Comparison of ENCODE assay signal across 8 mouse cellular contexts in the genomic region with DNA sequence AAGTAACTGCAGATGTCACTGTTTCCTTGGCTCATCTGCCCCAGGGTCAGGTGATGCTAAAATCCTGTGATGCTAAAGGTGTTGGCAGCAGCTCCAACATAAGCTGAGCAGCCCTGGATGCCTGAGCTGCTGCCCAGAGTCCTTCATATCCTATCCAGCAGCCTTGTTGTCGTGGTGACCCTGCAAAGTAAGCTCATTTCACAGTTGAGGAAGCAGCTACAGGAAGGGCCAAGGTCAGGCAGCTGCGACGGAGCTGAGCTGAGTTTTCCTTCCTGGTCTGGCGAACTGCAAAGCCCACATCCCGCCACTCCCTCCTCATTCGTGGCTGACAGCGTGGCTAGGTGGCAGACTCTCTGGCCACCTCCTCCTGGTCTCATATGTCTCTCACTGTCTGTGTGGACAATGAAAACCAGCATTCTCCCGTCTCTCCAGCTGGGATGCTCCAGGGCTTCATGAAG. TPM values are rescaled to one million over a fixed set of nuclear protein-coding genes. Genes with fewer than 3 reads are reported as not detected.
DNase-seq lines count a peak whose midpoint lies in the region; ATAC-seq lines count a peak whose summit lies in the region.

No protein-coding gene starts in this region.

- ATAC-seq in forebrain, embryonic 15.5 days (replicated peaks): peak; percentile 57
- peak; percentile 75 for ATAC-seq in megakaryocyte, adult 5-6 weeks (ENCODE audit: poor library complexity, severe bottlenecking)

- no peak overlapping the region for H3K9ac ChIP-seq in forebrain, embryonic 15.5 days (replicated peaks)

- H3K4me1 ChIP-seq in forebrain, embryonic 15.5 days: peaks cover 7% of the 10 kb centered on the region; the same call in 1 of the 2 replicates

- no peaks in the 10 kb centered on the region for H3K9me3 ChIP-seq in forebrain, embryonic 15.5 days

- H3K4me3 ChIP-seq in forebrain, embryonic 15.5 days: no peak overlapping the region

- intact Hi-C loops in heart, postnatal 36 days (cut with DNase I): loop anchor here (2.0 kb wide), 1 partner anchor 52 kb away; no protein-coding TSS in a partner anchor

- WGBS in forebrain, embryonic 15.5 days: 22% methylated on average over 8 of the region's 8 CpGs
- 4% methylated on average over 8 of the region's 8 CpGs for WGBS in large intestine, adult 2 months

- H3K27me3 ChIP-seq in forebrain, embryonic 15.5 days: no peaks in the 10 kb centered on the region
- no peaks in the 10 kb centered on the region for H3K27me3 ChIP-seq in splenic B cell, adult 2 months (ENCODE audit: control insufficient read depth, insufficient read depth, low read length, poor library complexity, severe bottlenecking)

- peak; percentile 27 for DNase-seq in testis, postnatal 14 days (ENCODE audit: low spot score)
- DNase-seq in testis, postnatal 10 days (ENCODE audit: low spot score): no peak
- DNase-seq in heart, postnatal 36 days: peak; percentile 64 to 65
- peak; percentile 39 for DNase-seq in large intestine, adult 2 months (ENCODE audit: low read depth, low spot score)
- peak; percentile 65 for DNase-seq in splenic B cell, adult 2 months (ENCODE audit: low read depth, low spot score)
- DNase-seq in thymus, postnatal 25 days: no peak

- no peak overlapping the region for H3K4me2 ChIP-seq in forebrain, embryonic 15.5 days (replicated peaks)

- H3K36me3 ChIP-seq in forebrain, embryonic 15.5 days: peaks cover 4% of the 10 kb centered on the region; the same call in 1 of the 2 replicates
- no peaks in the 10 kb centered on the region for H3K36me3 ChIP-seq in splenic B cell, adult 2 months (ENCODE audit: control insufficient read depth, insufficient read depth, low read length, poor library complexity, severe bottlenecking)

- no peak overlapping the region for H3K27ac ChIP-seq in forebrain, embryonic 15.5 days (replicated peaks)

RNA-seq across cellular contexts. Expression of a gene that starts 41.5 kb away (rescaled TPM):
- 1.2 TPM in 2 replicates for polyA plus RNA-seq in forebrain, embryonic 15.5 days (2015; fragmentation: Nextera tagmentation; extraction: Ambion mirVana)
- 1 to 10 TPM; 1.1 to 3.2 TPM for total RNA-seq in heart, postnatal 36 days (2021)
- polyA plus RNA-seq in large intestine, adult 2 months (2012; rRNA removed): 0.15 and 0.26 TPM in 2 replicates
- total RNA-seq in megakaryocyte, adult 5-6 weeks (2015): 0.33 and 1.1 TPM in 2 replicates
- 0.37 TPM in 2 replicates for total RNA-seq in megakaryocyte, adult 5-6 weeks (2017)

Comparison
In these comparisons a context has a peak if more than half of its experiments do, and no peak if none do; other contexts are left out.
1. DNase-seq: peak in testis, postnatal 14 days (single experiment), heart, postnatal 36 days (2 of 2), large intestine, adult 2 months (single experiment) and splenic B cell, adult 2 months (single experiment); none in testis, postnatal 10 days (single experiment) and thymus, postnatal 25 days (single experiment).